Mouse (Mus musculus) MEL-GATA-1-ER (cell line): ENCODE data around the gene Tenm1.

Source experiments
- DNase-seq: peaks from one replicate; pipeline ENCODE4 v3.0.0-alpha.2; 2012; ENCODE audit warnings: low read depth; ENCODE audit errors: extremely low read depth

The Tenm1 gene

DNA sequence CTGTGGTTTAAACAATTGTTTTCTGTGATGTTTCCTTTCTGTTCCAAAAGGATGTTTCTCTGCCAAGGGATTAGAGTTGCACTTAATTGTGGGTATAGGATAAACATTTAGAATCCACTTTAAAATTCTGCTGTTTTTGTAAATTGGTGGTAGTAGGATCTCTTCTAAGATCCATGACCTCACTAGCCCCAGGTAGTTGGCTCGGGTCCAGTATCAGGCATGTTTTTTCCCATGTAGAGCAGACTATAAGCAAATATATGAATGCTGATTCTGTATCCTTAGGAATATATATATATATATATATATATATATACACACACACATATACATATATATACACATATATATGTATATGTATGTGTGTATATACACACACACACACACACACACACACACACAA lies 567.2 kb downstream of the Tenm1 start:
- no peak for DNase-seq

- DNase-seq = no peak
Measured at GRCm38 (mm10) chrX:42781566-42781965, 647.4 kb downstream of the Tenm1 start.

GRCm38 (mm10) chrX:42718078-42718785 lies 710.7 kb downstream of the Tenm1 start:
- no peak for DNase-seq

GRCm38 (mm10) chrX:42700291-42700690 lies 728.6 kb downstream of the Tenm1 start:
- DNase-seq = no peak

- no peak for DNase-seq
Measured at GRCm38 (mm10) chrX:42647131-42647530, 781.8 kb downstream of the Tenm1 start.

GRCm38 (mm10) chrX:42580521-42580920 lies 848.4 kb downstream of the Tenm1 start:
- no peak for DNase-seq

DNA sequence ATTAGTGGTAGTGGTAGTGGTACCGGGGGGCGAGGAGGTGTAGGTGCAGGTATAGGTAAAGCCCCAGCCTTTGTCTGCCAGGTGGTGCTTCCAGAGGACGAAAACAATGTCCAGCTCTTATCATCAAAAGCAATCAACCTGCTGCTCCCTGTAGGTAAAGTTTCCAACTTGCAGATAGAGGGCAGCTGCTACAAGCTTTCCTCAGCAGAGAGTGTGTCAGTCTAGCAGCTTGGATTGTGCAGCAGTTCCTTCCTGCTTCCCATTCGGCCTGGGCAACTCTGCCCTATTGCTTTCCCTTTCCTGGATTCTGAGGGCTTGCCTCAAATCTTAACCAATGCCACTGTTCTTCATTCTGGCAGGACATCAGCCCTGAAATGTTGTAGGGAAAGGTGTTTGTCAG lies 870.2 kb downstream of the Tenm1 start:
- DNase-seq = no peak

DNA sequence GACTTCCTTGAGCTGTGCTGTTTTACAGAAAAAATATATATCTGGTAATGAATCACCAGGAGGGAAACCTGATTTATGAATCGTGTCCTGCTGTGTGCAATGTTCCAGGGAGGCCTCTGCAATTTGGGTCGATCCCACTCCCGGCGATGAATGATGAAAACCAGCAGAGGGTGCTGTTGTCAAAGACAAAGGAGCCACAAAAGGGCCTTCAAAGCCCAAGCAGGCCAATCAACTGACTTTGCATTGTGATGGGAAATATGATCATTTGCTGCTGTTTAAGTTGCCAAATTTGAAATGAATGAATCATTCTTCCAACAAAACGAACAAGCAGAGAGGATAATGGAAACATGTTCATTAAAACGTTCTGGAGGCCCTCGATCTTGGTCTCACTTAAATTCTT lies 871.6 kb downstream of the Tenm1 start:
- peak; percentile 13 for DNase-seq

GRCm38 (mm10) chrX:42548513-42548912 lies 880.4 kb downstream of the Tenm1 start:
- DNase-seq = no peak

- peak; percentile 19 for DNase-seq
Measured at GRCm38 (mm10) chrX:42545076-42545475, 883.9 kb downstream of the Tenm1 start.

- peak; percentile 52 for DNase-seq
Measured at GRCm38 (mm10) chrX:42540756-42541053, 888.2 kb downstream of the Tenm1 start.

- DNase-seq = no peak
Measured at GRCm38 (mm10) chrX:42540030-42540755, 888.7 kb downstream of the Tenm1 start.

GRCm38 (mm10) chrX:42530703-42531102 lies 898.2 kb downstream of the Tenm1 start:
- no peak for DNase-seq

DNA sequence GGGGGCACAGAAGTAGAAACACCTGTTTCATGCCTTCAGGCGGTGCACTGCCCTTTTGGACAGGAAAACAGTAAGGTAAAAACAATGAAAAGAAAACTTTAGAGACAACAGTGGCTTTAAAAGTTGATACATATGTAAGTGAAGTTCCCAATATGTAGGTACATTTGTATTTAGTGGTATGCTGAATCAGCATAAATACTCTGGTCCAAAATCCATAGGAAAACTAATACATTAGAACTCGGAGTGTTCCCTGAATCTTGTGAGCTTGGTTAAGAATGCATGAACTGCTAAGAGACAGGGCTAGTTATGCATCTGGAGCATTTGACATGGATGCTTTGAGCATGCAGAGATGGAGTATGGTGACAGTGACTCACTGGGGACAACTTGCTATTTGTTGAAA lies 906.1 kb downstream of the Tenm1 start:
- DNase-seq = no peak

DNA sequence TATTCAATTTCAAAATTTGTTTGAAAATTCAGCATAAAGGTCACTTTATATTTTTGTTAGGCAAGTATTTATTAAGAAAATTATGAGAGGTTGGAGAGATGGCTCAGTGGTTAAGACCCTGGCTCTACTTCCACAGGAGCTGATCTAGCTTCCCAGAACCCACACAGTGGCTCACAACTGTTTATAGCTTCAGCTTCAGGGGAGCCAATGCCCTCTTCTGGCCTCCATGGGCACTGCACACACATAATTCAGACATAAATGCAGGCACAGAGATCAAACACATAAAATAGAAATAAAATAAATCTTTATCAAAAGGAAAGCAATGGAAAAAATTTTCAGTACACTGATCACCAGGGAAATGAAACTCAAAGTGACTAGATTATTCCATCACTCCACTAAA lies 916.4 kb downstream of the Tenm1 start:
- peak; percentile 3 for DNase-seq

DNA sequence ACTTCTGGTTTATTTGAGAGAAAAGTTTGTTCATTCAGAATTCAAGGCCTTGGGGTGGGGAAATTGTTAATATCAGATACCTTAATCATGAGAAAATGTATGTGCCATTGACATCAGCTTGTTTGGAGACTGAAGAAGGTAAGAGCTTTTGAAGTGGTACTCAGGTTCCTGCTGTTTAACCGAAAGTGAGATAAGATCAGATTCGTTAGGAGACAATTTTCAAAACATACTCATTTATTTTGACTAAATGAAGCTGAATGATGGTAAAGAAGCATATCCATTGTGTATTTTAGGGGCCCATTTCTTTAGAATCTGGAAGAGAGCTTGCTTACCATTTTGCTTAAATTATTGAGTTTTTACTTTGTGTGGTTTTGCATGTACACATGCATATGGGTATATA lies 917.8 kb downstream of the Tenm1 start:
- no peak for DNase-seq

- no peak for DNase-seq
Measured at GRCm38 (mm10) chrX:42502291-42503043, 926.5 kb downstream of the Tenm1 start, which contains the start of gene Sh2d1a. Gene Sh2d1a, plus strand, starts transcription at chrX:42502453.

DNA sequence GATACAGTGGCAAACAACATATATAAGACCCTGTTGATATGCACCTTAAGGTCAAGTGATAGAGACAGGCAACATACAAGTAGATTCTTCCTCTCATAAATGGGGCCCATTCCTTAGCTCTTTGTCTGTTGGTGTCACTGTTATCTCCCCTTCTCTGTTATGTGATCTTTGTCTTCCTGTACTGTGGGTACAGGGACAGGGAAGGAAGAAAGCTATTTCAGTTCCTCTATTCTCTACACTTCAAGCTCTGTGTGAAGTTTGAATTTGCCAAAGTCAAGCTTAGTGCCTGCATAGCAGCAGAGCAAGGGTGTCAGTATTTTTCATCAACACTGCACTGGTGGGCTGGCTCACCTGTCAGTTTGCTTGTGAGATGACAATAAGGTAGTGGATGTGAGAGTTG lies 928.4 kb downstream of the Tenm1 start:
- peak; percentile 2 for DNase-seq

DNA sequence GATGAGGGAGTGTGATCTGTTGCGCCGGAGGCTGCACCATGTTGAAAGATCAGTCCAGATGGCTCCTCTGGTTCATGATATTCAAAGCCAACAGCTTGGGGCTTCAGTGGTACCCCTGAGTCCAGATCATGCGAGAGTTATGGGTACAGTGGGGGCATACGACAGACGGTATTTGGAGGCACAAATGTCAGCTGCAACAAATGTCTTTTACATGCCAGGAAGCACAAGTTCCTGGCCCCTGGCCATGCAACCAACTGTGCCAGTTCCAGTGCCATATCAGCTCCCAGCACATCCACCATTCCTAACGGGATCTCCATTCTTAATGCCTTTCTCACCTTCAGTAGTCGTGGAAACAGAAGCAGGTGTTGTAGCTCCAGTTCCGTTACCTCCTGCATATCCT lies 938.6 kb downstream of the Tenm1 start:
- DNase-seq = no peak

DNA sequence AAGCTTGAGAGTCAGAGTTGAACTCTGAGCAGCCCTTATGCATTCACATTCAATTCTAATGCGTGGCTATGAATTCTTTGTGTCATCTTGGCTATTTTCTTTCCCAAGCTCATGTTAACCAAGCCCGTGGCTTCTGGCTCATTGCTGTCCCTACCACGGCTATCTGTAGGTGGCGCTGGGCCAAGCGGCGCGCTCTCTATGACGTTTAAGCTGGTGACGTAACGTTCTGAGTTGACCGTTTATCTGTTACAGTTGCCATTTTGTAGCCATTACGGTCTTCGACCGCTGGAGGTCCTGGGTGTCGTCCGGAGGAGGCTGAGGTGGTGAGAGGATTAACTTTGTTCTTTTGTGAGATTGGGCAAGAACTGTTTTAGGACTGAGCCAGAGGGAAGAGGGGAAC lies 939.5 kb downstream of the Tenm1 start, which contains the start of gene Tex13c2:
Gene Tex13c2 (plus strand): TSS at position 246 of the 400 bp plus-strand sequence.
- no peak for DNase-seq
